Comparison of ENCODE assay signal across 21 mouse cellular contexts in the genomic region with DNA sequence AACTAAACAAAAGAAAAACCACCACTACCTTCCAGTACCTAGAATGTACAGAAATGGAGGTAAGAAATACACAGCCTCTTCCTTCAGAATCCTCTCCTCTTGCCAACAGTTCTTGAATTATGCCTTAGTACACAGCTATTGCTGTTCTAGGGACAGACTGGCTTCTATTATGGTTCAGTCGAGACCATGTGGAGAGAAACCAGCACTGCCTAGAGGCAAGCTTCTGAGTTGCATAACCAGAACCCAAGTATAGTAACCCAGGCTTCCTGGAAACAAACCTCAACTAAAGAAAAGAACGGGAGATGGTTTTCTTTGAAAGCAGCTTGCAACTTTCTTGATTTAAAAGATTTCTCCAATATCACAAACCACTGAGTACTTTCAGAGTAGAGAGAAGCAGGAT.
DNase-seq lines count a peak whose midpoint lies in the region; ATAC-seq and TF ChIP-seq lines count a peak whose summit lies in the region.
"Had no signal": no experiment of that assay in that cellular context is flagged by ENCODE, and none has a peak within 500 bp of the region (broad histone marks: within the 10 kb centered on the region; RNA-seq: fewer than 3 reads in every experiment).

No protein-coding gene starts in this region.

- no peak overlapping the region for H3K27ac ChIP-seq in forebrain, postnatal 0 days (ENCODE audit: low read depth, low read length)
- H3K27ac ChIP-seq in forebrain, embryonic 13.5 days: no peak overlapping the region
- H3K27ac ChIP-seq: embryonic facial prominence, embryonic 15.5 days; forebrain, embryonic 10.5 days; forebrain, embryonic 15.5 days; heart, embryonic 10.5 days; hindbrain, embryonic 13.5 days; hindbrain, postnatal 0 days had no signal

- no peaks in the 10 kb centered on the region for H3K4me1 ChIP-seq in forebrain, postnatal 0 days (ENCODE audit: insufficient read depth)
- no peaks in the 10 kb centered on the region for H3K4me1 ChIP-seq in forebrain, embryonic 13.5 days
- H3K4me1 ChIP-seq: embryonic facial prominence, embryonic 15.5 days; forebrain, embryonic 10.5 days; forebrain, embryonic 15.5 days; heart, embryonic 10.5 days; hindbrain, embryonic 13.5 days had no signal

- no peak for TF ChIP-seq CTCF in forebrain, postnatal 0 days (IDR thresholded peaks at IDR 0.05; ENCODE audit: low read depth)

- no peaks in the 10 kb centered on the region for H3K9me3 ChIP-seq in forebrain, postnatal 0 days (ENCODE audit: low read length)
- H3K9me3 ChIP-seq in forebrain, embryonic 13.5 days (replicated peaks): no peaks in the 10 kb centered on the region
- H3K9me3 ChIP-seq: embryonic facial prominence, embryonic 15.5 days; forebrain, embryonic 10.5 days; forebrain, embryonic 15.5 days; heart, embryonic 10.5 days; hindbrain, embryonic 13.5 days had no signal

- 0 out of 2 replicates have a peak, but pooled peaks have one; percentile 45 for ATAC-seq in forebrain, postnatal 0 days
- no peak for ATAC-seq in forebrain, embryonic 13.5 days
- ATAC-seq: forebrain, embryonic 15.5 days; hindbrain, postnatal 0 days had no signal

- H3K4me2 ChIP-seq in forebrain, postnatal 0 days (ENCODE audit: low read depth): no peak overlapping the region
- H3K4me2 ChIP-seq in forebrain, embryonic 13.5 days: no peak overlapping the region
- H3K4me2 ChIP-seq: embryonic facial prominence, embryonic 15.5 days; forebrain, embryonic 15.5 days; hindbrain, embryonic 13.5 days had no signal

- H3K4me3 ChIP-seq in forebrain, postnatal 0 days (ENCODE audit: low read depth, low read length): no peak overlapping the region
- H3K4me3 ChIP-seq in forebrain, embryonic 13.5 days: no peak overlapping the region
- H3K4me3 ChIP-seq: embryonic facial prominence, embryonic 15.5 days; erythroblast, embryonic 14.5 days; forebrain, embryonic 10.5 days; forebrain, embryonic 15.5 days; heart, embryonic 10.5 days; hindbrain, embryonic 13.5 days had no signal

- 72% methylated on average over 2 of the region's 2 CpGs for WGBS in forebrain, postnatal 0 days
- 78% methylated on average over 2 of the region's 2 CpGs for WGBS in forebrain, embryonic 13.5 days

- H3K27me3 ChIP-seq in forebrain, postnatal 0 days (ENCODE audit: insufficient read depth, low read length): no peaks in the 10 kb centered on the region
- no peaks in the 10 kb centered on the region for H3K27me3 ChIP-seq in forebrain, embryonic 13.5 days
- H3K27me3 ChIP-seq: embryonic facial prominence, embryonic 15.5 days; forebrain, embryonic 15.5 days; hindbrain, embryonic 13.5 days had no signal

- no peak for DNase-seq in forebrain, postnatal 0 days
- DNase-seq in layer of hippocampus, adult 9-11 months: peak; percentile 29
- no peak for DNase-seq in layer of hippocampus, adult 9-10 months (ENCODE audit: low spot score)
- peak; percentile 14 for DNase-seq in right cerebral cortex, adult 18-20 months
- DNase-seq in right cerebral cortex, postnatal 14 days: no peak
- DNase-seq in heart, postnatal 4 days: no peak
- DNase-seq: adrenal gland, postnatal 14 days; cerebellum, adult 2 months; cerebellum, postnatal 14 days; embryo, embryonic 11 days; gastrocnemius, postnatal 10 days; heart, adult 18-20 months; heart, postnatal 10 days had no signal

- H3K36me3 ChIP-seq in forebrain, postnatal 0 days (ENCODE audit: insufficient read depth): no peaks in the 10 kb centered on the region
- H3K36me3 ChIP-seq in forebrain, embryonic 13.5 days (ENCODE audit: poor library complexity, severe bottlenecking): no peaks in the 10 kb centered on the region
- H3K36me3 ChIP-seq: embryonic facial prominence, embryonic 15.5 days; forebrain, embryonic 10.5 days; forebrain, embryonic 15.5 days; heart, embryonic 10.5 days; hindbrain, embryonic 13.5 days had no signal

- H3K9ac ChIP-seq in forebrain, postnatal 0 days: no peak overlapping the region
- H3K9ac ChIP-seq in forebrain, embryonic 13.5 days: no peak overlapping the region
- H3K9ac ChIP-seq: embryonic facial prominence, embryonic 15.5 days; forebrain, embryonic 15.5 days; hindbrain, embryonic 13.5 days had no signal

Comparison
In these comparisons a context has a peak if more than half of its experiments do, and no peak if none do; other contexts are left out.
1. DNase-seq: peak in layer of hippocampus, adult 9-11 months (single experiment) and right cerebral cortex, adult 18-20 months (single experiment); none in forebrain, postnatal 0 days (single experiment), layer of hippocampus, adult 9-10 months (single experiment), right cerebral cortex, postnatal 14 days (single experiment) and heart, postnatal 4 days (single experiment).